Mouse (Mus musculus): ENCODE data around the gene Psmd4. TPM values are rescaled to one million over a fixed set of nuclear protein-coding genes. Genes with fewer than 3 reads are reported as not detected.
A peak's percentile ranks its signal among the peaks of the same experiment; 100 is the strongest.
"Not testable (repeated sequence)": the region's sequence is repeated elsewhere in the genome, so short reads cannot be mapped to it uniquely, and the experiment has no call there.

Gene Psmd4
- polyA plus RNA-seq, 1 experiment from 2014 or later, result 340 TPM

GRCm38 (mm10) chr3:95020956-95021355 is 21.5 kb downstream of the Psmd4 start:
- H3K4me2 ChIP-seq (ENCODE audit: low read depth, severe bottlenecking); H3K27me3 ChIP-seq (ENCODE audit: control insufficient read depth, insufficient read depth, low read length); H3K4me3 ChIP-seq (ENCODE audit: low read depth, low read length); H3K27ac ChIP-seq (replicated peaks; ENCODE audit: low read depth, low read length); H3K36me3 ChIP-seq (ENCODE audit: control insufficient read depth, insufficient read depth, low read length); H3K9ac ChIP-seq (ENCODE audit: low read length); H3K9me3 ChIP-seq (ENCODE audit: control insufficient read depth, low read length); DNase-seq (ENCODE audit: low spot score); ATAC-seq (ENCODE audit: insufficient number of reproducible peaks, low FRiP score, low TSS enrichment, low read depth); H3K4me1 ChIP-seq (ENCODE audit: control insufficient read depth, insufficient read depth, low read length): not testable (repeated sequence)
- 95% methylated on average over 5 of the region's 5 CpGs for WGBS

- 81% methylated on average over 2 of the region's 2 CpGs for WGBS
These were observed 23.7 kb downstream of the Psmd4 start for GRCm38 (mm10) chr3:95018741-95019140.

GRCm38 (mm10) chr3:95016532-95017056 is 25.8 kb downstream of the Psmd4 start:
- Histone ChIP-seq H3K36me3 (ENCODE audit: control insufficient read depth, insufficient read depth, low read length) (peaks cover 6% of the 10 kb centered on the region; the same call in 1 of the 2 replicates), H3K27me3 (ENCODE audit: control insufficient read depth, insufficient read depth, low read length) (no peaks in the 10 kb centered on the region), H3K4me2 (ENCODE audit: low read depth, severe bottlenecking) (peak overlapping the region; percentile 75), H3K4me3 (ENCODE audit: low read depth, low read length) (peak overlapping the region; percentile 89), H3K9ac (ENCODE audit: low read length) (peak overlapping the region; percentile 77), H3K9me3 (ENCODE audit: control insufficient read depth, low read length) (no peaks in the 10 kb centered on the region), H3K4me1 (ENCODE audit: control insufficient read depth, insufficient read depth, low read length) (peaks cover 17% of the 10 kb centered on the region), H3K27ac (replicated peaks; ENCODE audit: low read depth, low read length) (peak overlapping the region; percentile 95)
- WGBS, result 6% methylated on average over 21 of the region's 21 CpGs
- ATAC-seq (ENCODE audit: insufficient number of reproducible peaks, low FRiP score, low TSS enrichment, low read depth) (no peak), DNase-seq (ENCODE audit: low spot score) (no peak)

More at GRCm38 (mm10) chr3:95018741-95019140, 23.7 kb downstream of the Psmd4 start:
- H3K9me3 ChIP-seq (ENCODE audit: control insufficient read depth, low read length), result no peaks in the 10 kb centered on the region
- no peak for ATAC-seq (ENCODE audit: insufficient number of reproducible peaks, low FRiP score, low TSS enrichment, low read depth)
- H3K4me1 ChIP-seq (ENCODE audit: control insufficient read depth, insufficient read depth, low read length), result peaks cover 8% of the 10 kb centered on the region
- H3K27ac ChIP-seq (replicated peaks; ENCODE audit: low read depth, low read length), result no peak overlapping the region
- H3K27me3 ChIP-seq (ENCODE audit: control insufficient read depth, insufficient read depth, low read length), result no peaks in the 10 kb centered on the region
- H3K9ac ChIP-seq (ENCODE audit: low read length), result no peak overlapping the region
- no peaks in the 10 kb centered on the region for H3K36me3 ChIP-seq (ENCODE audit: control insufficient read depth, insufficient read depth, low read length)
- no peak for DNase-seq (ENCODE audit: low spot score)
- no peak overlapping the region for H3K4me2 ChIP-seq (ENCODE audit: low read depth, severe bottlenecking)
- no peak overlapping the region for H3K4me3 ChIP-seq (ENCODE audit: low read depth, low read length)

GRCm38 (mm10) chr3:95015891-95016531 is 26.4 kb downstream of the Psmd4 start:
- Histone ChIP-seq H3K36me3 (ENCODE audit: control insufficient read depth, insufficient read depth, low read length) (peaks cover 12% of the 10 kb centered on the region), H3K9ac (ENCODE audit: low read length) (peak overlapping the region; percentile 77), H3K27ac (replicated peaks; ENCODE audit: low read depth, low read length) (peak overlapping the region; percentile 95), H3K9me3 (ENCODE audit: control insufficient read depth, low read length) (no peaks in the 10 kb centered on the region), H3K4me3 (ENCODE audit: low read depth, low read length) (peak overlapping the region; percentile 89), H3K4me2 (ENCODE audit: low read depth, severe bottlenecking) (peak overlapping the region; percentile 75), H3K27me3 (ENCODE audit: control insufficient read depth, insufficient read depth, low read length) (no peaks in the 10 kb centered on the region), H3K4me1 (ENCODE audit: control insufficient read depth, insufficient read depth, low read length) (peaks cover 17% of the 10 kb centered on the region)
- peak; percentile 73 for ATAC-seq (ENCODE audit: insufficient number of reproducible peaks, low FRiP score, low TSS enrichment, low read depth)
- DNase-seq (ENCODE audit: low spot score), result peak; percentile 94
- under 1% methylated on average over 40 of the region's 40 CpGs for WGBS

GRCm38 (mm10) chr3:95015337-95015872 is 27.0 kb downstream of the Psmd4 start, which contains the start of gene Zfp687:
Zfp687 (minus strand) TSS chr3:95015448.
- DNase-seq (ENCODE audit: low spot score), result peak; percentile 99
- WGBS, result 0% methylated on average over 36 of the region's 37 CpGs
- peak; percentile 99 for ATAC-seq (ENCODE audit: insufficient number of reproducible peaks, low FRiP score, low TSS enrichment, low read depth)
- Histone ChIP-seq H3K27me3 (ENCODE audit: control insufficient read depth, insufficient read depth, low read length) (no peaks in the 10 kb centered on the region), H3K27ac (replicated peaks; ENCODE audit: low read depth, low read length) (peak within 1 kb of the TSS; percentile 95), H3K9ac (ENCODE audit: low read length) (peak within 1 kb of the TSS; percentile 77), H3K4me2 (ENCODE audit: low read depth, severe bottlenecking) (peak within 1 kb of the TSS; percentile 75), H3K36me3 (ENCODE audit: control insufficient read depth, insufficient read depth, low read length) (peaks cover 18% of the 10 kb centered on the region), H3K9me3 (ENCODE audit: control insufficient read depth, low read length) (no peaks in the 10 kb centered on the region), H3K4me3 (ENCODE audit: low read depth, low read length) (peak within 1 kb of the TSS; percentile 89), H3K4me1 (ENCODE audit: control insufficient read depth, insufficient read depth, low read length) (peaks cover 17% of the 10 kb centered on the region)

- peak; percentile 13; the same call in 1 of the 2 replicates for ATAC-seq (ENCODE audit: insufficient number of reproducible peaks, low FRiP score, low TSS enrichment, low read depth)
- under 1% methylated on average over 44 of the region's 44 CpGs for WGBS
These were observed 27.8 kb downstream of the Psmd4 start for GRCm38 (mm10) chr3:95014428-95015151.

GRCm38 (mm10) chr3:95013699-95014427 is 28.6 kb downstream of the Psmd4 start:
- ATAC-seq (ENCODE audit: insufficient number of reproducible peaks, low FRiP score, low TSS enrichment, low read depth) (no peak), DNase-seq (ENCODE audit: low spot score) (no peak)
- Histone ChIP-seq H3K27ac (replicated peaks; ENCODE audit: low read depth, low read length) (no peak overlapping the region), H3K4me2 (ENCODE audit: low read depth, severe bottlenecking) (peak overlapping the region; percentile 71), H3K27me3 (ENCODE audit: control insufficient read depth, insufficient read depth, low read length) (no peaks in the 10 kb centered on the region), H3K36me3 (ENCODE audit: control insufficient read depth, insufficient read depth, low read length) (peaks cover 26% of the 10 kb centered on the region), H3K4me3 (ENCODE audit: low read depth, low read length) (peak overlapping the region; percentile 89), H3K9me3 (ENCODE audit: control insufficient read depth, low read length) (no peaks in the 10 kb centered on the region), H3K4me1 (ENCODE audit: control insufficient read depth, insufficient read depth, low read length) (peaks cover 17% of the 10 kb centered on the region), H3K9ac (ENCODE audit: low read length) (peak overlapping the region; percentile 67)
- WGBS, result 14% methylated on average over 13 of the region's 13 CpGs

More at GRCm38 (mm10) chr3:95014428-95015151, 27.8 kb downstream of the Psmd4 start:
- DNase-seq (ENCODE audit: low spot score), result no peak
- no peaks in the 10 kb centered on the region for H3K9me3 ChIP-seq (ENCODE audit: control insufficient read depth, low read length)
- H3K4me2 ChIP-seq (ENCODE audit: low read depth, severe bottlenecking), result peak overlapping the region; percentile 71
- H3K36me3 ChIP-seq (ENCODE audit: control insufficient read depth, insufficient read depth, low read length), result peaks cover 24% of the 10 kb centered on the region
- H3K9ac ChIP-seq (ENCODE audit: low read length), result peak overlapping the region; percentile 67
- peak overlapping the region; percentile 82 for H3K27ac ChIP-seq (replicated peaks; ENCODE audit: low read depth, low read length)
- peak overlapping the region; percentile 89 for H3K4me3 ChIP-seq (ENCODE audit: low read depth, low read length)
- H3K4me1 ChIP-seq (ENCODE audit: control insufficient read depth, insufficient read depth, low read length), result peaks cover 17% of the 10 kb centered on the region
- H3K27me3 ChIP-seq (ENCODE audit: control insufficient read depth, insufficient read depth, low read length), result no peaks in the 10 kb centered on the region

GRCm38 (mm10) chr3:95012982-95013381 is 29.4 kb downstream of the Psmd4 start:
- Histone ChIP-seq H3K9me3 (ENCODE audit: control insufficient read depth, low read length) (no peaks in the 10 kb centered on the region), H3K9ac (ENCODE audit: low read length) (no peak overlapping the region), H3K27ac (replicated peaks; ENCODE audit: low read depth, low read length) (no peak overlapping the region), H3K36me3 (ENCODE audit: control insufficient read depth, insufficient read depth, low read length) (peaks cover 27% of the 10 kb centered on the region), H3K4me3 (ENCODE audit: low read depth, low read length) (no peak overlapping the region; the same call in 1 of the 2 replicates), H3K4me1 (ENCODE audit: control insufficient read depth, insufficient read depth, low read length) (peaks cover 17% of the 10 kb centered on the region), H3K4me2 (ENCODE audit: low read depth, severe bottlenecking) (peak overlapping the region; percentile 71; the same call in 1 of the 2 replicates), H3K27me3 (ENCODE audit: control insufficient read depth, insufficient read depth, low read length) (no peaks in the 10 kb centered on the region)
- no peak for ATAC-seq (ENCODE audit: insufficient number of reproducible peaks, low FRiP score, low TSS enrichment, low read depth)
- WGBS, result 76% methylated on average over 3 of the region's 3 CpGs
- DNase-seq (ENCODE audit: low spot score), result no peak

Measured in limb, embryonic 11.5 days (tissue).